Mouse (Mus musculus): Measurements from ENCODE around the gene Gpr171. TPM values are rescaled to one million over a fixed set of nuclear protein-coding genes. Genes with fewer than 3 reads are reported as not detected.

The Gpr171 gene
- total RNA-seq, 1 experiment, result 0.09 TPM

DNA sequence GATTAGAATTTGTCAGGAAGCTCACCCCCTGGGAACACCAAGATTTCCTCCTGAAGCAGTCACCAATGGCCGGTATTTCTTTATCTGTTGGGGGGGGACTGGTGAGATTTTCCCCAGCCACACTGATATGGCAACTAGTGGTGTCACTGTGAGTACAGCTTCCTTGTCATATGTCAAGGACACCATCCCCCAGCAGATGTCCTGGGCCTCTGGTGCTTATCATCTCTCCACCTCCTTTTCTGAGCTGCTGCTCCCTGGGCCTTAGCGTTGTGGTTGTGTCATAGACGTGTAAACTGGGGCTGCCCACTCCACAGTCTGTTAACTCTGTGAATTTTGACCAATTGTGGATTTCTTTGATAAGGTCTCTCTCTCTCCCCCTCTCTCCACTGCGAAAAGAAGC is 2.8 kb upstream of the Gpr171 start:
- Histone ChIP-seq H3K4me1 (ENCODE audit: control insufficient read depth in 2 of 2, insufficient read depth in 2 of 2, low read length in 2 of 2, poor library complexity in 1 of 2) (no peaks in the 10 kb centered on the region), H3K9me3 (ENCODE audit: control insufficient read depth, insufficient read depth, low read depth, low read length) (no peaks in the 10 kb centered on the region), H3K9ac (ENCODE audit: insufficient read depth, low read depth, low read length, poor library complexity, severe bottlenecking) (no peak overlapping the region), H3K4me3 (ENCODE audit: insufficient read depth in 1 of 2, low read depth in 1 of 2, low read length in 2 of 2, poor library complexity in 1 of 2, severe bottlenecking in 1 of 2) (no peak overlapping the region), H3K36me3 (ENCODE audit: control insufficient read depth, insufficient read depth, low read length, poor library complexity, severe bottlenecking) (no peaks in the 10 kb centered on the region), H3K27ac (ENCODE audit: insufficient read depth, low read depth, low read length, poor library complexity, severe bottlenecking) (no peak overlapping the region)
- DNase-seq (ENCODE audit: low read depth, low spot score), result no peak
- no peak for TF ChIP-seq MAFK (IDR thresholded peaks at IDR 0.05; ENCODE audit: insufficient read depth, low read depth, low read length)
- no peak for TF ChIP-seq HCFC1 (IDR thresholded peaks at IDR 0.05; ENCODE audit: borderline replicate concordance, insufficient read depth, low read length)
- TF ChIP-seq ZNF384 (IDR thresholded peaks at IDR 0.05; ENCODE audit: low read depth, low read length), result no peak
- TF ChIP-seq CHD2 (IDR thresholded peaks at IDR 0.05; ENCODE audit: low read depth, low read length), result no peak
- TF ChIP-seq ZC3H11A (IDR thresholded peaks at IDR 0.05; ENCODE audit: borderline replicate concordance, low read depth, low read length), result no peak
- in situ Hi-C loops (cut with MboI; ENCODE audit: low sequenced_read_pairs in 2 of 2, unreplicated experiment in 2 of 2), result no loop called here

DNA sequence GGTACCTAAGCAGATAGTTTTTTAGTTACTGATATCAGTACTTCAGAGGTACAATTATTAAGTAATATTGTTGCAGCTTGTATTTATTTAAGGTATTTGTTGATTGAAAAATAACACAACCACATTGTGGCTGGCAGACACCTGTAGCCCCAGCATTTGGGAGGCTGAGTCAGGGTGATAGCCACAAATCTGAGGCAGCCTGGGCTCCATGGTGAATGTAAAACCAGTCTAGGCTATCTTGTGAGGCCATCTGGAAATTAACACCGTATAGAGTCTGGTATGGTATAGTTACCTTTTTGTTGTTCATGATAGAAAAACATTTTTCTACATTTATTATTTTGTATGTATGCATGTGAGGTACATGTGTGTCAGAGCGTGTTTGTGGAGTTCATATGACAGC is 525 bp upstream of the Gpr171 start:
- H3K4me3 ChIP-seq (ENCODE audit: insufficient read depth in 1 of 2, low read depth in 1 of 2, low read length in 2 of 2, poor library complexity in 1 of 2, severe bottlenecking in 1 of 2), result no peak overlapping the region
- no peaks in the 10 kb centered on the region for H3K4me1 ChIP-seq (ENCODE audit: control insufficient read depth in 2 of 2, insufficient read depth in 2 of 2, low read length in 2 of 2, poor library complexity in 1 of 2)
- TF ChIP-seq MAFK (IDR thresholded peaks at IDR 0.05; ENCODE audit: insufficient read depth, low read depth, low read length) (no peak), HCFC1 (IDR thresholded peaks at IDR 0.05; ENCODE audit: borderline replicate concordance, insufficient read depth, low read length) (no peak), ZNF384 (IDR thresholded peaks at IDR 0.05; ENCODE audit: low read depth, low read length) (no peak), ZC3H11A (IDR thresholded peaks at IDR 0.05; ENCODE audit: borderline replicate concordance, low read depth, low read length) (no peak), CHD2 (IDR thresholded peaks at IDR 0.05; ENCODE audit: low read depth, low read length) (no peak)
- H3K9ac ChIP-seq (ENCODE audit: insufficient read depth, low read depth, low read length, poor library complexity, severe bottlenecking), result no peak overlapping the region
- H3K9me3 ChIP-seq (ENCODE audit: control insufficient read depth, insufficient read depth, low read depth, low read length), result no peaks in the 10 kb centered on the region
- no peak overlapping the region for H3K27ac ChIP-seq (ENCODE audit: insufficient read depth, low read depth, low read length, poor library complexity, severe bottlenecking)
- H3K36me3 ChIP-seq (ENCODE audit: control insufficient read depth, insufficient read depth, low read length, poor library complexity, severe bottlenecking), result no peaks in the 10 kb centered on the region
- DNase-seq (ENCODE audit: low read depth, low spot score), result no peak
- in situ Hi-C loops (cut with MboI; ENCODE audit: low sequenced_read_pairs in 2 of 2, unreplicated experiment in 2 of 2), result no loop called here

DNA sequence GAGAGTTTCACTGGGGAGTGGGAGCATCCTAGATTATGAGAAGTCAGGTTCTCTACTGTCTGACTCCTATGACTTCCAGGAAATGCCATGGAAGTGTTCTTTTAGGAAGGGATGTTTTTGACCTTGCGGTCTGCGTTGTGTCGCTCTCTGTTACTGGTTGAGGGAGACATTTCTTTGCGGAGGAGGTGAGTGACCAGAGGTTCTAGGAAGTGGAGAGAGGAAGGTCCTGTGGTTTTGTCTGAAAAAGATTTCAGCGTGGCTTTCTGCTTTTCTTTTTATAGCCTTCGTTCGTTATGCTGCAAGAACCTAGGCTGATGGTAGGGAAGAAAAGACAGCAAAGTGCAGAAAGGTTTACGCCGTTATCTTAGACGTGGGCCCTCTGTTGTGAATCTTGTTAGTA is 3.1 kb downstream of the Gpr171 start:
- in situ Hi-C loops (cut with MboI; ENCODE audit: low sequenced_read_pairs in 2 of 2, unreplicated experiment in 2 of 2), result no loop called here
- Histone ChIP-seq H3K9ac (ENCODE audit: insufficient read depth, low read depth, low read length, poor library complexity, severe bottlenecking) (no peak overlapping the region), H3K4me1 (ENCODE audit: control insufficient read depth in 2 of 2, insufficient read depth in 2 of 2, low read length in 2 of 2, poor library complexity in 1 of 2) (no peaks in the 10 kb centered on the region), H3K36me3 (ENCODE audit: control insufficient read depth, insufficient read depth, low read length, poor library complexity, severe bottlenecking) (no peaks in the 10 kb centered on the region), H3K9me3 (ENCODE audit: control insufficient read depth, insufficient read depth, low read depth, low read length) (no peaks in the 10 kb centered on the region), H3K27ac (ENCODE audit: insufficient read depth, low read depth, low read length, poor library complexity, severe bottlenecking) (no peak overlapping the region), H3K4me3 (ENCODE audit: insufficient read depth in 1 of 2, low read depth in 1 of 2, low read length in 2 of 2, poor library complexity in 1 of 2, severe bottlenecking in 1 of 2) (no peak overlapping the region)
- TF ChIP-seq ZNF384 (IDR thresholded peaks at IDR 0.05; ENCODE audit: low read depth, low read length), result no peak
- no peak for TF ChIP-seq CHD2 (IDR thresholded peaks at IDR 0.05; ENCODE audit: low read depth, low read length)
- no peak for TF ChIP-seq HCFC1 (IDR thresholded peaks at IDR 0.05; ENCODE audit: borderline replicate concordance, insufficient read depth, low read length)
- TF ChIP-seq MAFK (IDR thresholded peaks at IDR 0.05; ENCODE audit: insufficient read depth, low read depth, low read length), result no peak
- no peak for TF ChIP-seq ZC3H11A (IDR thresholded peaks at IDR 0.05; ENCODE audit: borderline replicate concordance, low read depth, low read length)
- no peak for DNase-seq (ENCODE audit: low read depth, low spot score)

DNA sequence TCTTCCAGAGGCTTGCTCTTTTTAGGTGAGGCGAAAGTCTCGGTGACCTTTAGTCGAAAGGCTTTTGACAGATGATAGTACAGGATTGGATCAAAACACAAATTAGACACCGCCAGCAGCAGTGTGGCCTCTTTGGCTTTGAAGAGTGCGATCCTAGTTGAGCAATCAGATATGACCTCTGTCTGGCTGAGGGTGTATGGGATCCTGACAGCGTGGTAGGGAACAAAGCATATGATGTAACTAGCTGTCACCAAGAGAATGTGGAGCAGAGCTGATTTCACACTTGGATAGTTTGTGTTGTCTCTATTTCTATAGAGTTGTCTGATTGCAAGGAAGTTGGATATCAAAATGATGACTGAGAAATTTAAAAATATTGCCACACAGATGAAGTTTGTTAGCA is 4.2 kb downstream of the Gpr171 start:
- Histone ChIP-seq H3K27ac (ENCODE audit: insufficient read depth, low read depth, low read length, poor library complexity, severe bottlenecking) (no peak overlapping the region), H3K9me3 (ENCODE audit: control insufficient read depth, insufficient read depth, low read depth, low read length) (no peaks in the 10 kb centered on the region), H3K9ac (ENCODE audit: insufficient read depth, low read depth, low read length, poor library complexity, severe bottlenecking) (no peak overlapping the region), H3K4me1 (ENCODE audit: control insufficient read depth in 2 of 2, insufficient read depth in 2 of 2, low read length in 2 of 2, poor library complexity in 1 of 2) (no peaks in the 10 kb centered on the region), H3K4me3 (ENCODE audit: insufficient read depth in 1 of 2, low read depth in 1 of 2, low read length in 2 of 2, poor library complexity in 1 of 2, severe bottlenecking in 1 of 2) (no peak overlapping the region), H3K36me3 (ENCODE audit: control insufficient read depth, insufficient read depth, low read length, poor library complexity, severe bottlenecking) (no peaks in the 10 kb centered on the region)
- in situ Hi-C loops (cut with MboI; ENCODE audit: low sequenced_read_pairs in 2 of 2, unreplicated experiment in 2 of 2), result no loop called here
- no peak for DNase-seq (ENCODE audit: low read depth, low spot score)
- TF ChIP-seq ZNF384 (IDR thresholded peaks at IDR 0.05; ENCODE audit: low read depth, low read length), result no peak
- TF ChIP-seq ZC3H11A (IDR thresholded peaks at IDR 0.05; ENCODE audit: borderline replicate concordance, low read depth, low read length), result no peak
- TF ChIP-seq MAFK (IDR thresholded peaks at IDR 0.05; ENCODE audit: insufficient read depth, low read depth, low read length), result no peak

DNA sequence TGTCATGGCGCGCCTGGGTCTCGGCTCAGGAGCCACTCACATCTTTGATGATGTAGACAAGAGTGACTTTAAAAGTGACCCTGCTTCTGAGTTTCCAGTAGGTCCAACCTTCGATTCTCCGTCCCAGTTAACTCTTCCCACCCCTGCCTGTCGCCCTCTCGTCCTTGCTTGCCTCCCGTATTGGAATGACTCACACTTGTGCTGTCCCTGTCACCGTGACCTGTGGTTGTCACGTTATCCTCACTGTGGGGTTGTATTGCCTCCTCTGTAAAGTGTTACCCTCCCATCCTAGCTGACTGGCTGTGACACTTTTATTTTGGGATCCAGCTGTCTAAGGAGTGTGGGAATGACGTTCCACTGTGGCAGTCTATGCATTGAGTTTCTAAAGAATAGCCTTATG is 8.9 kb downstream of the Gpr171 start:
- TF ChIP-seq MAFK (IDR thresholded peaks at IDR 0.05; ENCODE audit: insufficient read depth, low read depth, low read length) (no peak), ZNF384 (IDR thresholded peaks at IDR 0.05; ENCODE audit: low read depth, low read length) (no peak), CHD2 (IDR thresholded peaks at IDR 0.05; ENCODE audit: low read depth, low read length) (no peak), ZC3H11A (IDR thresholded peaks at IDR 0.05; ENCODE audit: borderline replicate concordance, low read depth, low read length) (no peak), HCFC1 (IDR thresholded peaks at IDR 0.05; ENCODE audit: borderline replicate concordance, insufficient read depth, low read length) (no peak)
- Histone ChIP-seq H3K9ac (ENCODE audit: insufficient read depth, low read depth, low read length, poor library complexity, severe bottlenecking) (no peak overlapping the region), H3K36me3 (ENCODE audit: control insufficient read depth, insufficient read depth, low read length, poor library complexity, severe bottlenecking) (no peaks in the 10 kb centered on the region), H3K4me3 (ENCODE audit: insufficient read depth in 1 of 2, low read depth in 1 of 2, low read length in 2 of 2, poor library complexity in 1 of 2, severe bottlenecking in 1 of 2) (no peak overlapping the region), H3K27ac (ENCODE audit: insufficient read depth, low read depth, low read length, poor library complexity, severe bottlenecking) (no peak overlapping the region), H3K4me1 (ENCODE audit: control insufficient read depth in 2 of 2, insufficient read depth in 2 of 2, low read length in 2 of 2, poor library complexity in 1 of 2) (no peaks in the 10 kb centered on the region), H3K9me3 (ENCODE audit: control insufficient read depth, insufficient read depth, low read depth, low read length) (no peaks in the 10 kb centered on the region)
- in situ Hi-C loops (cut with MboI; ENCODE audit: low sequenced_read_pairs in 2 of 2, unreplicated experiment in 2 of 2), result no loop called here
- no peak for DNase-seq (ENCODE audit: low read depth, low spot score)

All from ES-E14 (cell line).